Mouse (Mus musculus) T-helper 1 cell (primary cell): Measurements from ENCODE around the gene Ndufb4.
"Not testable (repeated sequence)": the region's sequence is repeated elsewhere in the genome, so short reads cannot be mapped to it uniquely, and the experiment has no call there.

Source experiments
- in situ Hi-C: fragments of 300-600 bp; cut with MboI, MseI; formaldehyde crosslinking; loops from one replicate; pipeline ENCODE4 v1.15.1; 2025; ENCODE audit warnings: high pct_unique_total_duplicates

The Ndufb4 gene

GRCm38 (mm10) chr16:37653731-37654657, at the start of gene Ndufb4:
Gene Ndufb4, minus strand, starts transcription at chr16:37654453.
- in situ Hi-C loops = loop anchor here (5.0 kb wide), 1 partner anchor 107 kb away; no protein-coding TSS in a partner anchor

DNA sequence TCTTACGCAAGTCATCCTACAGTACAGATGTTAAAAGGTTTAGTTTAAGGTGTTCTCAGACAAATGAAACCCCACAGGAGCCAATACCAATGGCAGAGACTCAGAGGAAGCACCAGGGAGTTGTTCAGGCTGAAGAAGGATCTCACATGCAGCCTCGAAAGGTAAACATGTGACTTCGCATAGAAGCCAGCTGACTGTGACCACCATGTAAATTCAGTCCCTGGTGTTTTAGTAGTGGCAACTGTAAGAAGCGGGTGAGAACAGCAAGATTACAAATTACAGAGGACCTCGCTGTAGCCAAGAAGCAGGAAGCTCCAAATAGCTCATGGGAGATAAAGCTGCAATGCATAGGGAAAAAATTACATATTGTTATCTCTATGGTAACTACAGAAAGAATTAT, 49.6 kb upstream of the Ndufb4 start:
- in situ Hi-C loops = no loop called here

- in situ Hi-C loops = not testable (repeated sequence)
Observed at GRCm38 (mm10) chr16:37700071-37700470, 45.8 kb upstream of the Ndufb4 start.

DNA sequence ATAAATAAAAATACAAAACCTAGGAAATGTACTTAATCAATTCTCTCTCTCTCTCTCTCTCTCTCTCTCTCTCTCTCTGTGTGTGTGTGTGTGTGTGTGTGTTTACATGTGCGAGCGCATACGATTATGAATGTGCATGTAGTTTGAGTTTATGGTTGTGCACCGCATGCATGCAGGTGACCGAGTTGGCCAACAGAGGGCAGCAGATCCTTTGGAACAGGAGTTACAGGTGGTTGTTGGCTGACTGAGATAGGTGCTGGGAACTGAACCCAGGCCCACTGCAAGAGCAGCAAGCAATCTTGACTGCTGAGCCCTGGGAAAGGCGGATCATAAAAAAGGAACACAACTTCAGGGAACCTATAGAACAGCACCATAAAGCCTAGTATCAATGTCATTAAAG, 44.5 kb upstream of the Ndufb4 start:
- in situ Hi-C loops = no loop called here

GRCm38 (mm10) chr16:37697271-37697670, 43.0 kb upstream of the Ndufb4 start:
- in situ Hi-C loops = no loop called here

- in situ Hi-C loops = no loop called here
Observed at GRCm38 (mm10) chr16:37690932-37691730, 36.9 kb upstream of the Ndufb4 start.

- in situ Hi-C loops = no loop called here
Observed at GRCm38 (mm10) chr16:37690465-37690864, 36.2 kb upstream of the Ndufb4 start.

- in situ Hi-C loops = loop anchor here (5.0 to 10.0 kb wide), 2 partner anchors 252 to 585 kb away; no protein-coding TSS in a partner anchor
Observed at GRCm38 (mm10) chr16:37689934-37690333, 35.7 kb upstream of the Ndufb4 start.

- in situ Hi-C loops = loop anchor here (5.0 to 10.0 kb wide), 2 partner anchors 253 to 585 kb away; no protein-coding TSS in a partner anchor
Observed at GRCm38 (mm10) chr16:37689251-37689926, 35.1 kb upstream of the Ndufb4 start.

DNA sequence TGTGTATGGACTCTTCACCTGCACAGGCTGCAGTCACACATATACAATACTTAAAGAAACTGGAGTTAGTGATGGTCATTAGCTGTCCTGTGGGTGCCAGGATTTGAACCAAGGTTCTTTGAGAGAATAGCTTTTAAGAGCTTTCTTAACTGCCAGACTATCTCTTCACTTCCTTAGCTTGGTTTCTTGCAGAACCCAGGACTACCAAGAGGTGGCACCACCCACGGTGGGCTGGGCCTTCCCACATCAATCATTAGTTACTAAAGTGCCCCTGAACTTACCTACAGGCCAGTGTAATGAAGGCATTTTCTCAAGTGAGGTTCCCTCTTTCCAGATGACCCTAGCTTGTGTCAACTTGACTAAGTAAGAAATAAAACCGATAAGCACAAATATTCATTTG, 33.9 kb upstream of the Ndufb4 start:
- in situ Hi-C loops = loop anchor here (5.0 to 10.0 kb wide), 2 partner anchors 254 to 583 kb away; no protein-coding TSS in a partner anchor

DNA sequence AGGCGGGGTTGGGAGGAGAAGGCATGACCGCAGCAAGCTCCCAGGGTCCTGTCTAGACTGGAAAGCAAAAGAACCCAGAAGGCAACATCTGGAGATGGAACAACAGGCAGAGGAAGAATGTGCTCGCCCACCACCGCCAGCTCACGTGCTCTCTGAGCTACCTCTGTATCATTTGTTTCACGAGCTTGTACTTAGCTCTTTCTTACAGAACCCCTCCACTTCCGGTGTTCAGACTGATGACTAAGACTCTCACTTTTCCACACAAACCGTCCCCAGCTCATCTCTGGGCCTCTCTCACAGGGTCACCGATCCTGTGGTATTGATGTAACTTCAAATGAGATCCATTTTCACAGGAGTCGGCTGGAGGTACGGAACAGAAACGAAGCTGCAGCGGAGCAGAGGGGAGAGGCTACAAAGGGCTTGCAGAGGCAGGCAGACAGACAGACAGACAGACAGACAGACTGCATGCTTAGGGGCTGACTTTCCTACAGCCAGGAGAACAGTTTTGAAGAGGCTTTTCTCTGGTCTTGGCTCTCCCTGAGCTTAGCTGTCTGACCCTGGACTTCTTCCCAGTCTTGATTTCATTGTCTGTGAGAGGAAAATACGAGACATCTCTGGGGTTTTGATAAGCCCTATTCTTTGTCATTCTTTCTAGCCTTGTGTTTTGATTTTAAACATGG, 33.2 kb upstream of the Ndufb4 start:
- in situ Hi-C loops = loop anchor here (5.0 to 10.0 kb wide), 2 partner anchors 255 to 583 kb away; no protein-coding TSS in a partner anchor

GRCm38 (mm10) chr16:37686834-37687233, 32.6 kb upstream of the Ndufb4 start:
- in situ Hi-C loops = loop anchor here (5.0 to 10.0 kb wide), 2 partner anchors 255 to 582 kb away; no protein-coding TSS in a partner anchor

GRCm38 (mm10) chr16:37685946-37686600, 31.8 kb upstream of the Ndufb4 start:
- in situ Hi-C loops = loop anchor here (5.0 to 10.0 kb wide), 2 partner anchors 256 to 581 kb away; no protein-coding TSS in a partner anchor

DNA sequence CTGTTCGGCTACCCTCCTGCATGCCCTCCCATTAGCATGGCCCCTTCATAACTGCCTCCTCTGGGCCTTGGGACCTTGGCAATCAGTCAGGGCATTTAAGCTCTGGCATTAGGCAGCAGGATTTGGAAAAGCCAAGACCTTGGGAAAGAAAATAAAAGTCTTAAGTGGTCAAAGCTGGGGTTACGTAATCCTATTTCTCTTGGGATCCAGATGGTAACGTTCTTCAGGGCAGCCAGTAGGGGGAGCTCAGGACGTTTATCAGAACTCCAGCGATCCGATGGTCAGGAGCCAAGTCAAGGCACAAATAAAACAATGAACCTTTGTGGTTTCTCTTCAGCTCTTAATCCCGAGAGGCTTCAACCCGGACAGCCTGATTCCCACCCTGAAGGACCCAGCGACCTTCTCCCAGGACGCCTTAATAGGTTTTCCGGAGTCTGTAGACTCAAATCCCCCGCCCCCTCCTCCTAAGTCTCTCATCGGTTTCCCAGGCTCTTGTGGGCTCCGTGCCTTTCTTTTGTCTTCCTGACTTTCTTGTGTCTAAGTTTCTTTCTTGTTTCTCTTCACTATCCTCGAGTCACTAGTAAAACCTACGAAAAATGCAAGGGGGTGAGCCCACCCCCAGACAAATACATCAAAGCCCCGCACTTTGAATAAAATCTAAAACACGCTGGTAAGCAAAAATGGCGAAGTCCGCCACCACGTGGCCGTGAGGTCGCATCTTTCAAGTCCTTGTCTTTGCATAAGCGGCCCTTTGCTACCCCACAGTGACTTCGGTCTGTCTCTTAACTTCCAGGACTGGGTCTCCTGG, 30.6 kb upstream of the Ndufb4 start:
- in situ Hi-C loops = loop anchor here (5.0 to 10.0 kb wide), 2 partner anchors 257 to 580 kb away; no protein-coding TSS in a partner anchor

DNA sequence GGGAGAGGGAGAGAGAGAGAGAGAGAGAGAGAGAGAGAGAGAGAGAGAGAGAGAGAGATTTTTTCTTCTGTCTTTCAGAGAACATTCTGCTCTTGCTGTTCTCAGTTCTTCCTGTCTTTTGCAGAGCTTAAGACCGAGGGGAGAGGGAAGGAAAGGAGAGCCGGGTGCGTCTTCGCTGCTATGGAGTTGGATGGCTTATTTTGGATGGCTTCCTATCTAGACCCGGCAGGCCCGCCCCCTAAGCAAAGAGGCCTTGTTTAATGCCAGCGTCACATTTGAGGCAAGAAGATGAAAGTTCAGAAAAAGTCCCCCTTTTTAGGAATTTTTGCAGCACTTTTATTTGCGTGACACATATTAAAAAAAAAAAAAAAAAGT, 30.0 kb upstream of the Ndufb4 start:
- in situ Hi-C loops = loop anchor here (10.0 kb wide), 1 partner anchor 579 kb away; no protein-coding TSS in a partner anchor

DNA sequence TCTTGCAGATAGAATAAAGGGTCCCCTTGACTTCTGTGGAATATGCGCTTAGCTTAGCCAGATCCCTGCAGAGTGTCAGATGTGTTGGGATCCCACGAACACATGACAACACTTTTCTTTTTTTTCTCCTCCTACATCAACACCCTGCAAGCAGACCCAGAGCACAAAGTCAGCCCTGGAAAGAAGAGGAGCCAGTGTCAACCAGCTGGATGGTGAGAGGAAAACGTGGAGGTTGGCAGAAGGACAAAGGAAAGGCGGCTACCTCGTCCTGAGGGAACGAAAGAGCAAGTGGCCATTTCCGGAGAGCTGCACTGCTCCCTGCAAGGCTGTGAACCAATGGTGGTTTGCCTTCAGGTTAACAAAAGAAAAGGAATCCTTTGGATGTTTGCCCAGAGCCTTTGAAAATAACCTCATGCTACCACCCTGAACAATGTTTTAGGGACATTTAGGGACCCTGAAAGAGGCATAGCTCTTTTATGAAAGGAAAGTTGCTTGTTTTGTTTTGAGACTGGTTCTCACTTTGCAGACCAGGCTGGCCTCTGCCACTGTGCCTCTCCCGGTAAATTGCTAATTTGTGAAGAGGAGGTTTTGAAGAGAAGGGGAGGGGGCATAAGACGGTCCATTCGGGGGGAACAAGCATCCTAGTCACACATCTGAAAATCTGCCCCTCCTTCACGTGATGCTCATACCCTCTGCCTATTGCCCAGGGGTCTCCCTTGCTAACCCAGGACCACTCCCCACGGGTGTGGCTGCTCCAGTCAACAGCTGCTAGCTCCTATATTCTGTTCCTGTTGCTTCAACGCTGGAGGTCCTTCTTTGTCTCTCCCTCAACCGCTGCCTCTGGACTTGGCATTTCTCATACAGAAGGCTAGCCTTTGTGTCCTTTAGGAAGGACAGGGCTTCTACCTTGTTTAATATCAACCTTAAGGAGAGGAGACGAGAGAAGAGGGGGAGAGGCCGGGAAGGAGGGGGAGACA, 29.2 kb upstream of the Ndufb4 start:
- in situ Hi-C loops = loop anchor here (10.0 kb wide), 1 partner anchor 579 kb away; no protein-coding TSS in a partner anchor

GRCm38 (mm10) chr16:37682309-37682975, 28.2 kb upstream of the Ndufb4 start:
- in situ Hi-C loops = loop anchor here (10.0 kb wide), 1 partner anchor 578 kb away; no protein-coding TSS in a partner anchor
